Mouse (Mus musculus) bone marrow macrophage, adult 2 months (primary cell): Measurements from ENCODE around the gene Gba. TPM values are rescaled to one million over a fixed set of nuclear protein-coding genes. Genes with fewer than 3 reads are reported as not detected.

Source experiments
- H3K27ac ChIP-seq: 2 replicates; pipeline ENCODE4 v1.5.1; 2012; ENCODE audit warnings: low read depth, low read length; ENCODE audit not compliant: insufficient read depth
- H3K4me1 ChIP-seq: 2 replicates; pipeline ENCODE4 v1.6.1; 2012; ENCODE audit warnings: low read length; ENCODE audit not compliant: control insufficient read depth, insufficient read depth
- H3K4me3 ChIP-seq: 2 replicates; pipeline ENCODE4 v1.5.1; 2012; ENCODE audit warnings: mild to moderate bottlenecking, low read length, moderate library complexity; ENCODE audit not compliant: insufficient read depth
- CTCF ChIP-seq: IDR thresholded peaks from 2 replicates; pipeline ENCODE4 v1.5.1; 2012; ENCODE audit warnings: low read depth, mild to moderate bottlenecking, low read length, moderate library complexity
- POLR2A ChIP-seq: IDR thresholded peaks from 2 replicates; pipeline ENCODE4 v1.6.1; 2012; ENCODE audit warnings: mild to moderate bottlenecking, low read depth, low read length, borderline replicate concordance
- polyA plus RNA-seq: library from polyadenylated mRNA; stranded (reverse); fragments of >200 nt; gene quantifications from 2 replicates; pipeline ENCODE4 v1.2.4, GENCODE M21; 2012; ENCODE audit not compliant: missing spikeins, insufficient read depth, insufficient read length

The Gba gene
- polyA plus RNA-seq, 1 experiment: 141 TPM

GRCm38 (mm10) chr3:89181749-89182500 is 20.8 kb upstream of the Gba start:
- TF ChIP-seq POLR2A (no peak), CTCF (no peak)
- Histone ChIP-seq H3K27ac (no peak overlapping the region), H3K4me3 (no peak overlapping the region), H3K4me1 (peaks cover 4% of the 10 kb centered on the region)

- Histone ChIP-seq H3K4me3 (no peak overlapping the region), H3K4me1 (peaks cover 4% of the 10 kb centered on the region), H3K27ac (no peak overlapping the region)
- no peak for TF ChIP-seq POLR2A
- no peak for TF ChIP-seq CTCF
Measured at GRCm38 (mm10) chr3:89182531-89183057, 20.1 kb upstream of the Gba start.

- no peak within 1 kb of the TSS for H3K27ac ChIP-seq
- TF ChIP-seq POLR2A (no peak), CTCF (no peak)
- H3K4me3 ChIP-seq: peak within 1 kb of the TSS; percentile 49
- H3K4me1 ChIP-seq: peaks cover 4% of the 10 kb centered on the region
Measured at GRCm38 (mm10) chr3:89183058-89183958, 19.4 kb upstream of the Gba start, which contains the start of gene Fam189b. TSS of gene Fam189b (plus strand) at chr3:89183143.

- H3K27ac ChIP-seq: no peak overlapping the region
- H3K4me1 ChIP-seq: peaks cover under 1% of the 10 kb centered on the region
- TF ChIP-seq CTCF (no peak), POLR2A (no peak)
- H3K4me3 ChIP-seq: no peak overlapping the region
Measured at GRCm38 (mm10) chr3:89183959-89184315, 18.8 kb upstream of the Gba start.

GRCm38 (mm10) chr3:89187197-89187596 is 15.5 kb upstream of the Gba start:
- no peak for TF ChIP-seq POLR2A
- no peak for TF ChIP-seq CTCF
- no peak overlapping the region for H3K4me3 ChIP-seq
- no peak overlapping the region for H3K27ac ChIP-seq

GRCm38 (mm10) chr3:89187690-89188477 is 14.8 kb upstream of the Gba start:
- Histone ChIP-seq H3K27ac (no peak overlapping the region), H3K4me1 (no peaks in the 10 kb centered on the region), H3K4me3 (no peak overlapping the region)
- TF ChIP-seq CTCF (no peak), POLR2A (no peak)

More at GRCm38 (mm10) chr3:89187197-89187596, 15.5 kb upstream of the Gba start:
- H3K4me1 ChIP-seq: no peaks in the 10 kb centered on the region

- Histone ChIP-seq H3K27ac (no peak overlapping the region), H3K4me3 (no peak overlapping the region), H3K4me1 (no peaks in the 10 kb centered on the region)
- TF ChIP-seq POLR2A: no peak
Measured at GRCm38 (mm10) chr3:89188478-89188875, 14.3 kb upstream of the Gba start.

- TF ChIP-seq CTCF: no peak
- no peak for TF ChIP-seq POLR2A
- H3K27ac ChIP-seq: no peak overlapping the region
- no peak overlapping the region for H3K4me3 ChIP-seq
- no peaks in the 10 kb centered on the region for H3K4me1 ChIP-seq
Measured at GRCm38 (mm10) chr3:89190436-89190835, 12.3 kb upstream of the Gba start.

GRCm38 (mm10) chr3:89193351-89193750 is 9.4 kb upstream of the Gba start:
- no peak for TF ChIP-seq CTCF
- TF ChIP-seq POLR2A: no peak

More at GRCm38 (mm10) chr3:89193351-89193750, 9.4 kb upstream of the Gba start:
- no peak overlapping the region for H3K4me3 ChIP-seq
- H3K4me1 ChIP-seq: peaks cover 4% of the 10 kb centered on the region; the same call in 1 of the 2 replicates
- no peak overlapping the region for H3K27ac ChIP-seq
